Mouse (Mus musculus): ENCODE measurements around the gene Me1.

The Me1 gene

DNA sequence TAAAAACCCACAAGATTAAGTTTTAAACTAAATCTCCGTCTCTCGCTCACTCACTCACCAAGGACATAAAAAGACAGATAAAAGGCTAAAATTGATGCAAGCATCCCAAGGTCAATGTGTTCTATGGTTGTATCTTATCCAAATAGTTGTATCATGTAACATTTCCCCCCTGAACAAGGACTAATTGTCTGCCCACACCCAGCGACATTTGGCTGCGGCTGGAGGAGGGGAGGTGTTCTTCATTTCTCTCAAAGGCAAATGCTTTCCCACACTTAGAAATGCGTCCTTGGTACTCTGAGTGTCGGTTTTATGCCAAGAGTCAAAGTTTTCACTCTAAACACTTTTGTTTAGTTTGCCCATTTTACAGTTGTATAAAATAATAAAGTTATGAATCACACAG, 13.2 kb upstream of the Me1 start:
- DNase-seq (ENCODE audit: low spot score in 2 of 2): no peak

GRCm38 (mm10) chr9:86707431-86707830, 11.7 kb upstream of the Me1 start:
- no peak for DNase-seq (ENCODE audit: low spot score in 2 of 2)

DNA sequence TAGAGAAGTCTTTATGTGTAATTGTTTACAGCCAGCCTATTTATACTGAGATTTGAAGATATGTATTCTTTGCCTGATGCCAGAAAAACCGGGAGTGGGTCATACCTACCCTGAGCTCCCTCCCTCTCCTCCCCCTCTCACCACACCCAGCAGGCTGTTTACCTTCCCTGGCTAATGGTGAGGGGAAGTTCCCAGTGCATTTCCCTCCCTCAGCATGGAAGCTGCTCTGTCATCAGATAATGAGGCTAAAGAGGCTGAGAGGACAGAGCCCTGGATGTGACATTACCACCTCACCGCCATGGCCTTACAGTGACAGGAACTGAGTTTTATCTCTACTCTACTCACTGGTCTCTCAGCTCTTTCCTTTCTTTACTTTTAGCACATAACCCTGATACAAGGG, 6.1 kb upstream of the Me1 start:
- DNase-seq (ENCODE audit: low spot score in 2 of 2): no peak

- DNase-seq (ENCODE audit: low spot score in 2 of 2): no peak
Measured at GRCm38 (mm10) chr9:86701264-86701663, 5.5 kb upstream of the Me1 start.

- DNase-seq (ENCODE audit: low spot score in 2 of 2): no peak
Measured at GRCm38 (mm10) chr9:86695199-86695817, 445 bp downstream of the Me1 start.

GRCm38 (mm10) chr9:86694644-86695043, 1.1 kb downstream of the Me1 start:
- no peak for DNase-seq (ENCODE audit: low spot score in 2 of 2)

DNA sequence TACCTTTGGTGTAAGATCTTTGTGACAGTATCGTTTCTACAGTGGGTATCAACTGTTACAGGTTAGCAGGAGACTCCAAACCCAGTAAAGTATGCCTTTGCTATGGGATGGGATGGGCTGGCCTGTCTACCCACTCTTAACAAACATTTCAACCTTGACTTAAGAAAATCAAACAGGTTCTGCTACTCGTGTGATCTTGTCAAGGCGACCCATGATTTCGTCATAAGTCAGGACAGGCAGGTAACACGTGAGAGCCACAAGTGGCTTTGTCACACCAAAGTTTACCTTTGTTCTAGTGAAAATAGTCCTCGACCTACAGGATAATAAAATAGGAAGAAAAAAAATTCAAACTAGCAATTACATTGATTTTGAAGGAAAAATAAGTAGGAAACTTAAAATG, 1.8 kb downstream of the Me1 start:
- no peak for DNase-seq (ENCODE audit: low spot score in 2 of 2)

GRCm38 (mm10) chr9:86692676-86693075, 3.1 kb downstream of the Me1 start:
- DNase-seq (ENCODE audit: low spot score in 2 of 2): no peak

DNA sequence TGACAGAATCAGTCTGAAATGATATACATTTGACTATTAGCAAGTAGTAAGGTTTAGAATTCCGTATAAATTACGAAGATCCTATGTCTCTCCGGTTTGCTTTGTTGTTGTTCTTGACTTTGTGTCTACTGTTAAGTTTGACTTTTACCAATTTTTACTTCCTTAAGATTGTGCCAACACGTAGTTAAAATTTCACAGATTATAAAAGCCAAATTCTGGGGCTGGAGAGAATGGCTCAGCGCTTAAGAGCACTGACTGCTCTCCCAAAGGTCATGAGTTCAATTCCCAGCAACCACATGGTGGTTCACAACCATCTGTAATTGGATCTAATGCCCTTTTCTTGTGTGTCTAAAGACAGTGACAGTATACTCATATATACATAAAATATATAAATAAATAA, 3.5 kb downstream of the Me1 start:
- no peak for DNase-seq (ENCODE audit: low spot score in 2 of 2)

- no peak for DNase-seq (ENCODE audit: low spot score in 2 of 2)
Measured at GRCm38 (mm10) chr9:86691101-86691500, 4.7 kb downstream of the Me1 start.

GRCm38 (mm10) chr9:86683713-86684209, 12.0 kb downstream of the Me1 start:
- no peak for DNase-seq (ENCODE audit: low spot score in 2 of 2)

GRCm38 (mm10) chr9:86682844-86683243, 12.9 kb downstream of the Me1 start:
- DNase-seq (ENCODE audit: low spot score in 2 of 2): no peak

DNA sequence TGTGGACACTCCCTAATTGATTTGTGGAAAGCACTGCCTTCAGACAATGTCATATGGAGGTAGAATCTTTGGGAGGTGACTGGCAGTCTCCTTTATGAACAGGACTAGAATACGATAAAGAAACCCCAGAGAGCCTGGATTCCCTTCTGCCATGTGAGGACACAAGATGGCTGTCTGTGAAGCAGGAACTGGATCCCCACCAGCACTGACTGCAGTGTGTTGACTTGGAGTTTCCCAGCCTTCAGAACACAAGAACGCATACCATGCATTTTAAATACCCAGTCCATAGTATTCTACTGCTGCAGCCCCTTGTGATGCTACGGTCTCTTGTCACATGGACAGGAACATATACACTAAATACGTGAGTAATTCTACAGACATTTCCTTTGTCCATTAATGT, 13.5 kb downstream of the Me1 start:
- DNase-seq (ENCODE audit: low spot score in 2 of 2): no peak

GRCm38 (mm10) chr9:86680431-86680830, 15.3 kb downstream of the Me1 start:
- DNase-seq (ENCODE audit: low spot score in 2 of 2): no peak

GRCm38 (mm10) chr9:86679843-86680417, 15.8 kb downstream of the Me1 start:
- no peak for DNase-seq (ENCODE audit: low spot score in 2 of 2)

DNA sequence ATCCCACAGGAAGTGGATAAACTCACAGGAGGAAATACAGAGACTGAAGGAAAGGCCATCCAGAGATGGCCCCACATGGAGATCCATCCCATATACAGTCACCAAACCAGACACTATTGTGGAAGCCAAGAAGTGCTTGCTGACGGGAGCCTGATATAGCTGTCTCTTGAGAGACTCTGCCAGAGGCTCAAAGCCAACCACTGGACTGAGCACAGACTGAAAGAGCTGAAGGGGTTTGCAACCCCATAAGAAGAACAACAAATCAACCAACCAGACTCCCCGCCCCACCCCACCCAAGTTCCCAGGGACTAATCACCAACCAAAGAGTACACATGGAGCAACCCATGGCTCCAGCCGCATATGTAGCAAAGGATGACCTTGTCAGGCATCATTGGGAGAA, 19.5 kb downstream of the Me1 start:
- DNase-seq (ENCODE audit: low spot score in 2 of 2): no peak

DNA sequence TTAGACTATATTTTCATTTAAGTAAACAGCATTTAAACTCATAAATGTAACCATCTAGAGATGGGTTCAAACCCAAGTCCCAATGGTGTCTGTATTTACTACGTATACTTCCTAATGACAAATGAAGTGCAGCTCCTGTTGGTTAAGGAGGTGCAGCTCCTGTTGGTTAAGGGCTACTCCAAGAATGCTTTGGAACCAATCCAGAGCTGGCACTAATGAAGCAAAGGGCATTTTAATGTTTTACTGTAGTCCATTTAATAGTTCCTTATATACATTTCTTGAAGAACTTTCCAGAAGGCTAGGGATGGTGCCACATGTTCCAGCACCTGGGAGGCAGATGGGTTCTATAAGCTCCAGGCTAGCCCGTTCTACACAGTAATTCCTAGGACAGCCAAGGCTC, 20.3 kb downstream of the Me1 start:
- DNase-seq (ENCODE audit: low spot score in 2 of 2): no peak

- DNase-seq (ENCODE audit: low spot score in 2 of 2): no peak
Measured at GRCm38 (mm10) chr9:86672907-86673472, 22.8 kb downstream of the Me1 start.

DNA sequence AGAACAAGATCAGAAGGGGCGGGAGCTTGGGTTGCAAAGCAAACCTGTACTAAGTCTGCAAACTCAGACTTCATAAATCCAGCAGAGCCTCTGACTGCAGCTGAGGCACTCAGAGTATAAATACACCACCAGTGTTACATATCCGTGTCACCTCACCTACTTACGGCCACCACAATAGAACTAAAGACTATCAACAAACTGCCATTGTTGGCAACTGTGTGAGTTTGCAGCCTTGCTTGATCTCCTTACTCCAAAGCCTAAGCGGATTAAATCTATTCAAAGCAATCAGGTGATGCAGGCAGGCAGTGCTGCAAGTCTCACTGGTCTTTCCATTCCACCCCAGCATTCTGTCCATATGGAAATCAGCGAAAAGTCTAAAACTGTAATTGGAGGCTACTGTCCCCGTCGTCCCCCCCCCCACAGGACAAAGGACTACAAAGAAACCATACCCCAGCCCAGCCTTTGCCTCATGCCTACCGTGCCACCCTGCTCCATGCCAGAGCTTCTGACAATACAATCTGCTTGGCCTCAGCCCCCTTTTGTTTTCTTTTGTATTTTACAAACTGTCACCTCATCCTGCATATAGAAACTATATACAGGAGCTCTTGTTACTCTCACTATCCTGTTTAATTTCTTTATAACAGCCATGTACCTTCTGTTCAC, 27.0 kb downstream of the Me1 start:
- no peak for DNase-seq (ENCODE audit: low spot score in 2 of 2)

DNA sequence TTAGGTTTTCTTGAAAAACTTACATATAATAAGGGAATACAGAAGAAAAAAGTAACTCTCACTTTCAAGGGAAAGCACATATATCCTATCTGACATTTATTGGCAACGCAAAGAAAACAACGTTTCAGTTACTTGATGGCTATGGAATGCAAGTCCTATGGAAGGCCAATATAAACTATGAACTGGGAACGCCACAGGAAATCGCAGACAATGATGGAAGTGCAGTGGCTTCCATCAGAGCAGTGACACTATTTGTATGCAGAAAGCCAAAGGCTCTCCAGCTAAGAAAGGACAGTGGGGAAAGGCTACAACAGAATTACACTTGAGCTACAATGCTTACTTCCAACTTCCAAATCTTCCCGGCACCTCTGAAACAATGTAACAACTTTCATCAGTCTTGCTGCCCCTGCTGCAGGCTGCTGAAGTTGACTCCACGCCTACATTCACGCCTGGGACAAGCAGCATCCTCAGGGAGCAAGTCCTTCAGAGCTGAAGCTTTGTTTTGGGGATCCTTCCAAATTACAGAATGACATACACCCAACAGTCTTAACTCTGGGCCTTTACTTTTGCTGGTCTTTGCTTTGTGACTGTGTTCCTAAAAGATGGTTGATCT, 28.5 kb downstream of the Me1 start:
- no peak for DNase-seq (ENCODE audit: low spot score in 2 of 2)

GRCm38 (mm10) chr9:86661679-86662078, 34.1 kb downstream of the Me1 start:
- DNase-seq (ENCODE audit: low spot score in 2 of 2): peak; percentile 6 to 10

DNA sequence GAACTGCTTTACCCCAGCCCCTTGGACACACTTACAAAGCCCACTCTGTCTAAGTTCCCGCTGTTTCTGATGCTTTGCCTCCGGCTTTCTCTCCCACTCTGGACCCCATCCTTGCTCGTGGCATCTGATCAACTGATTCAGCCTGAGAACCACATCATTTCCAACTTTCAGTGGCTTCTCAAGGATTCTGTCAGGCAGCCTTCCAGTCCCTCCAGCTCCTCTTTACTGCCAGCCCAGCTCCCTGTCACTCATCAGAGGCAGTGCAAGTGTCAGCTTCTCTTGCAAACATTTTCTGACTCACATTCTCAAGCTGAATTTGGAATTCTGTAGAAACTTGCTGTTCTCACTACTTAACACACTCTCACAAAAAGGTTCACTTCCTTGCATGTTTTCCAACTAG, 34.5 kb downstream of the Me1 start:
- DNase-seq (ENCODE audit: low spot score in 2 of 2): no peak

GRCm38 (mm10) chr9:86660327-86660726, 35.4 kb downstream of the Me1 start:
- no peak for DNase-seq (ENCODE audit: low spot score in 2 of 2)
